Mouse (Mus musculus): ENCODE measurements around the gene Nop16. TPM values are rescaled to one million over a fixed set of nuclear protein-coding genes. Genes with fewer than 3 reads are reported as not detected.

The Nop16 gene
- polyA plus RNA-seq, 1 experiment from 2014 or later = 78.8 TPM

GRCm38 (mm10) chr13:54556176-54556575 lies 33.7 kb downstream of the Nop16 start:
- Histone ChIP-seq H3K27me3 (no peaks in the 10 kb centered on the region), H3K36me3 (peaks cover 85% of the 10 kb centered on the region), H3K4me2 (no peak overlapping the region), H3K9ac (no peak overlapping the region), H3K4me3 (no peak overlapping the region), H3K27ac (no peak overlapping the region), H3K9me3 (no peaks in the 10 kb centered on the region), H3K4me1 (no peaks in the 10 kb centered on the region)
- 87% methylated on average over 9 of the region's 9 CpGs for WGBS
- no peak for ATAC-seq (ENCODE audit: borderline replicate concordance, extremely low read depth, low FRiP score, low TSS enrichment)

- ATAC-seq (ENCODE audit: borderline replicate concordance, extremely low read depth, low FRiP score, low TSS enrichment) = no peak
- Histone ChIP-seq H3K27me3 (no peaks in the 10 kb centered on the region), H3K9ac (no peak overlapping the region), H3K27ac (no peak overlapping the region), H3K4me1 (no peaks in the 10 kb centered on the region), H3K4me2 (no peak overlapping the region), H3K36me3 (peaks cover 53% of the 10 kb centered on the region), H3K9me3 (no peaks in the 10 kb centered on the region), H3K4me3 (no peak overlapping the region)
- 81% methylated on average over 7 of the region's 7 CpGs for WGBS
These were observed 41.9 kb downstream of the Nop16 start for GRCm38 (mm10) chr13:54548036-54548435.

Small RNA genes lying within 50 kb of the gene (microRNA-seq; reads per million reads assigned to microRNA genes)
- not detected for gene Gm24195

Other genes with a start within 250 kb of the Nop16 start
- 5.4 and 5.6 TPM in 2 replicates for gene Cplx2, start 218.7 kb downstream of the Nop16 start, polyA plus RNA-seq (2015; fragmentation: Nextera tagmentation; extraction: Ambion mirVana)
- gene Thoc3, start 121.2 kb downstream of the Nop16 start, polyA plus RNA-seq (2015; fragmentation: Nextera tagmentation; extraction: Ambion mirVana) = 121 and 129 TPM in 2 replicates
- 9.7 and 9.8 TPM in 2 replicates for gene Simc1, start 86.3 kb downstream of the Nop16 start, polyA plus RNA-seq (2015; fragmentation: Nextera tagmentation; extraction: Ambion mirVana)
- gene 4833439L19Rik, start 24.7 kb downstream of the Nop16 start, polyA plus RNA-seq (2015; fragmentation: Nextera tagmentation; extraction: Ambion mirVana) = 126 and 127 TPM in 2 replicates
- gene Arl10, start 15.1 kb downstream of the Nop16 start, polyA plus RNA-seq (2015; fragmentation: Nextera tagmentation; extraction: Ambion mirVana) = 27.7 and 30.9 TPM in 2 replicates
- gene Higd2a, start 117 bp upstream of the Nop16 start, polyA plus RNA-seq (2015; fragmentation: Nextera tagmentation; extraction: Ambion mirVana) = 170 and 188 TPM in 2 replicates
- 43.2 and 45.1 TPM in 2 replicates for gene Cltb, start 21.3 kb upstream of the Nop16 start, polyA plus RNA-seq (2015; fragmentation: Nextera tagmentation; extraction: Ambion mirVana)
- gene Faf2, start 31.7 kb upstream of the Nop16 start, polyA plus RNA-seq (2015; fragmentation: Nextera tagmentation; extraction: Ambion mirVana) = 72.7 and 82.9 TPM in 2 replicates
- 52.2 and 53.0 TPM in 2 replicates for gene Rnf44, start 103.8 kb upstream of the Nop16 start, polyA plus RNA-seq (2015; fragmentation: Nextera tagmentation; extraction: Ambion mirVana)
- 0.10 and 0.13 TPM in 2 replicates for gene Cdhr2, start 111.4 kb upstream of the Nop16 start, polyA plus RNA-seq (2015; fragmentation: Nextera tagmentation; extraction: Ambion mirVana)
- 0.24 and 0.42 TPM in 2 replicates for gene Gprin1, start 159.8 kb upstream of the Nop16 start, polyA plus RNA-seq (2015; fragmentation: Nextera tagmentation; extraction: Ambion mirVana)
- gene Sncb, start 176.5 kb upstream of the Nop16 start, polyA plus RNA-seq (2015; fragmentation: Nextera tagmentation; extraction: Ambion mirVana) = 0.21 TPM in 1 of 2 replicates, not detected in the other
- not detected in 2 replicates for gene Eif4e1b, start 193.9 kb upstream of the Nop16 start, polyA plus RNA-seq (2015; fragmentation: Nextera tagmentation; extraction: Ambion mirVana)
- gene Tspan17, start 199.3 kb upstream of the Nop16 start, polyA plus RNA-seq (2015; fragmentation: Nextera tagmentation; extraction: Ambion mirVana) = 17.0 and 18.1 TPM in 2 replicates

Data from lung, embryonic 15.5 days (tissue).